Mouse (Mus musculus) thymus, adult 2 months (tissue): Measurements from ENCODE around the gene Ust.

Experiments
- CTCF ChIP-seq: fragments of 200-500 bp; IDR thresholded peaks from 2 replicates; pipeline ENCODE4 v1.5.1; 2012; ENCODE audit warnings: mild to moderate bottlenecking, control low read depth, low read length, moderate library complexity, borderline replicate concordance; ENCODE audit not compliant: control insufficient read depth, poor library complexity, insufficient read depth; ENCODE audit errors: extremely low read depth
- POLR2A ChIP-seq: fragments of 200-500 bp; IDR thresholded peaks from 2 replicates; pipeline ENCODE4 v1.6.1; 2012; ENCODE audit warnings: mild to moderate bottlenecking, low read length, control low read depth, moderate library complexity; ENCODE audit not compliant: control insufficient read depth, poor library complexity, insufficient read depth; ENCODE audit errors: extremely low read depth

DNA sequence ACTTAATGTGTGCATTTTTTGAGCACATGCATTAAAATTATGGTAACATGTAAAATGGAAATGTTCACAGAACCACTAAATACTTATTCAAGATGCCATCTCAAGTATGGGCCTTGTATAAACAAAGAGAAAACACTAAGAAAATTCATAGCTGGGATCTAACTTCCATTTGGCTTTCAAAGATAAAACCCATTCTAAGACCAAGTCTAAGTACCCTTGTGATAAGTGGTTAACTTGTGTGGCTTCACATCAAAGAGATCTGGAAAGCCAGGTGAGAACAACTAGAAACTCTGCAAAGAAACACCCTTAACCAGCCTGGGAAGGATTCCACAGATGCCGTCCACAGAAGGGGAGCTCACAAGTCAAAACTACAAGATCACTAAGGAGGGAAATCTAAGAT, 53.4 kb downstream of the Ust start:
- TF ChIP-seq CTCF (no peak), POLR2A (no peak)
